34 mouse cellular contexts compared by ENCODE assay signal in genomic region chr7:113988156-113988555, GRCm38 (mm10).
"Had no signal": no experiment of that assay in that cellular context is flagged by ENCODE, and none has a peak within 500 bp of the region (broad histone marks: within the 10 kb centered on the region; RNA-seq: fewer than 3 reads in every experiment).

No protein-coding gene starts in this region.

- H3K4me1 ChIP-seq: heart, embryonic 10.5 days; heart, embryonic 12.5 days; heart, embryonic 13.5 days; heart, embryonic 15.5 days; intestine, embryonic 15.5 days; kidney, embryonic 15.5 days had no signal

- H3K27ac ChIP-seq: heart, embryonic 10.5 days; heart, embryonic 13.5 days; heart, embryonic 15.5 days; hindbrain, embryonic 10.5 days; hindbrain, embryonic 12.5 days; hindbrain, embryonic 13.5 days; hindbrain, embryonic 14.5 days; hindbrain, embryonic 15.5 days; hindbrain, postnatal 0 days; intestine, embryonic 15.5 days; kidney, embryonic 15.5 days; kidney, postnatal 0 days; layer of hippocampus, adult 2 months had no signal

- DNase-seq: heart, postnatal 10 days; heart, postnatal 14 days; heart, postnatal 36 days; kidney, adult 11 months; kidney, adult 18-20 months; kidney, adult 2 months; kidney, adult 8-10 months; kidney, adult 9 months; kidney, postnatal 10 days; kidney, postnatal 14 days; kidney, postnatal 25 days; kidney, postnatal 36 days; kidney, postnatal 4 days; layer of hippocampus, adult 9-11 months; layer of hippocampus, postnatal 36 days had no signal

- H3K9me3 ChIP-seq: heart, embryonic 10.5 days; heart, embryonic 15.5 days; hindbrain, embryonic 12.5 days; hindbrain, embryonic 15.5 days; intestine, embryonic 15.5 days; kidney, embryonic 15.5 days had no signal

- H3K4me2 ChIP-seq: heart, embryonic 11.5 days; heart, embryonic 12.5 days; heart, embryonic 13.5 days; heart, embryonic 15.5 days; hindbrain, embryonic 12.5 days; hindbrain, embryonic 13.5 days; hindbrain, embryonic 14.5 days; hindbrain, embryonic 15.5 days; intestine, embryonic 15.5 days; kidney, embryonic 15.5 days had no signal

- H3K4me3 ChIP-seq: heart, embryonic 10.5 days; heart, embryonic 12.5 days; heart, embryonic 13.5 days; heart, embryonic 15.5 days; hindbrain, embryonic 10.5 days; hindbrain, embryonic 12.5 days; hindbrain, embryonic 13.5 days; hindbrain, embryonic 15.5 days; intestine, embryonic 15.5 days; kidney, embryonic 15.5 days; layer of hippocampus, adult 2 months had no signal

- H3K36me3 ChIP-seq: heart, embryonic 15.5 days; hindbrain, embryonic 10.5 days; hindbrain, embryonic 12.5 days; hindbrain, embryonic 13.5 days; hindbrain, embryonic 15.5 days; intestine, embryonic 15.5 days; kidney, embryonic 15.5 days had no signal

- ATAC-seq: hindbrain, embryonic 16.5 days; hindbrain, postnatal 0 days; inflammation-experienced regulatory T-cells, adult 6 months; intestine, embryonic 15.5 days; intestine, embryonic 16.5 days; intestine, postnatal 0 days had no signal

- H3K9ac ChIP-seq: heart, embryonic 12.5 days; heart, embryonic 13.5 days; heart, embryonic 15.5 days; hindbrain, embryonic 12.5 days; hindbrain, embryonic 13.5 days; hindbrain, embryonic 14.5 days; hindbrain, embryonic 15.5 days; intestine, embryonic 15.5 days; kidney, embryonic 15.5 days had no signal

- H3K27me3 ChIP-seq: heart, embryonic 12.5 days; heart, embryonic 13.5 days; heart, embryonic 15.5 days; hindbrain, embryonic 12.5 days; hindbrain, embryonic 13.5 days; hindbrain, embryonic 15.5 days; intestine, embryonic 15.5 days; kidney, embryonic 15.5 days had no signal
